Mouse (Mus musculus) 3134 (cell line): Measurements from ENCODE around the gene Stim2.

Source experiments
- DNase-seq: peaks from one replicate; pipeline ENCODE4 v3.0.0-alpha.2; 2011; ENCODE audit warnings: low spot score; ENCODE audit not compliant: insufficient read length; ENCODE audit errors: extremely low read depth

Gene Stim2

DNA sequence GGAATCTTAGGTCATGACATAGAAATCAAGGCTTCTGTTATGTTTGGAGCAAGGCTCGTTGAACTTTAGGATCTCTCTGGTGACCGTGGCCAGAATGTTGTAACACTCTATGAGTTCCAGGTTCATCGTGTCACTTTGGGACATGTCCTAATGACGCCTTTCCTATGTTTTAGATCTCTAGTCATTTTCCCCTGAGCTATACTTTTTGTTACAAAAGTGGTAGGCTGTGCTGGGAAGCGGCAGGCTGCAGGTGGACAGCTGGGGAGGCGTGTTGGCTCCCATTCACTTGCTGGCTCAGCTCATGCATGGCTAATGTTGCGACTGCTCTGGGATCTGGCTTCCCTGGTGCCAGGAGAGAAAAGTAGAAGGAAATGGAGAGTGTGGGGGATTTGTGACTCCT is 5.7 kb upstream of the Stim2 start:
- DNase-seq: no peak

DNA sequence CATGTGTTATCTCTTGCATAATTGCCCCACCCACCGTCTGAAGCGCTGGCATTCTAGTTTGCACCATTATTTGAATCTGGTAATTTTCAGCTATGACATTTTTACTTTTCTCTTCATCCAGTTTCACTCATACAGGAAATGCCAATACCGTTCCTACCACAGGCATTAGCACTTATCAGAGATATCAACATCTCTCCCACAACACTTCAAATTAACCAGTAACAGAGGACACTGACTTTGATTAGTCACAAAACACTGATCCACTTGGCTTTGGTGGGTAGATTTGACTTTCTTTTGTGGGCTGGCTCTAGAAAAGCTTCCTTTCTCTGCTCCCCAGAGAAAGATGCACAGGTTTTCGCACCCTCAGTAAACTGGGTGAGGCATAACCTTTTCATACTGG is 3.7 kb upstream of the Stim2 start:
- no peak for DNase-seq

DNA sequence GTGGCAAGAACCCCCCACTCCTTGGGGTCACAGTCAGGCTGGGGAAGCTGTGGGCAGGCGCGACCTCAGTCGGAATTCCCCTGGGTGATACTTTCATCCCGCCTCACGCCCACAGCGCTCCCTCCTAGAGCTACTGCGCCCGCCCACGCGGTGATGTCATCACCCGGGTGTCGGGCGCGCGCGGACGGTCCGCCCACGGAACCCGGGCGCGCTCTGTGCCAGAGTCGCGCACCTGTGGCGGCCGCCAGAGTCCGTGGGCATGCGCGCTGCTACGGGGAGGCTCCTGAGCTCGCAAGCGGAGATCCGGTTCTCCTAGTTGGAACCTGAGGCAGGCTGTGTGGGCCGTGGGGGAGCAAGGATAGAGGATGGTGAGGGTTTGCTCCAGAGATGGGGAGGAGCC is 3.0 kb upstream of the Stim2 start:
- DNase-seq: peak; percentile 82

DNA sequence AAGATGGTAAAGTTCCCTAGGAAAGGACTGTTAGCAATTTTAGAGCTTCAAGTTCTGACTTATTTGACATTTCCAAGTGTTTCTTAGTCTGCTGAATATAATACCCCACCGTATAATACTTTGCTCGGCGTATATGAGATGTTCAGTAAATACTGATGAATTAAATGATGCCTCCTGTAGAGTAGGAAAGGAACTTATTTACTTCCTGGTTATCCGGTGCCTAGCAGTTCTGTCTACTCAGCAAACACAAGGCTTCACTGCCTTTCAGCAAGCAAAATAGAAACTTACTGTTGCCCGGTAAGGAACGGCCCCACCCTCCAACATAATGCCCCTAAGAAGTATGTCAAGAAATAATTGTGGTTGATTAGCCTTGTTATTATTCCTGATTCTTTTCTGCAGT is 1.5 kb upstream of the Stim2 start:
- DNase-seq: no peak

- DNase-seq: peak; percentile 79
Observed at GRCm38 (mm10) chr5:53998743-53999460, 603 bp downstream of the Stim2 start.

GRCm38 (mm10) chr5:53999461-53999770 is 1.1 kb downstream of the Stim2 start:
- DNase-seq: no peak

GRCm38 (mm10) chr5:53999831-54000230 is 1.5 kb downstream of the Stim2 start:
- peak; percentile 11 for DNase-seq

DNA sequence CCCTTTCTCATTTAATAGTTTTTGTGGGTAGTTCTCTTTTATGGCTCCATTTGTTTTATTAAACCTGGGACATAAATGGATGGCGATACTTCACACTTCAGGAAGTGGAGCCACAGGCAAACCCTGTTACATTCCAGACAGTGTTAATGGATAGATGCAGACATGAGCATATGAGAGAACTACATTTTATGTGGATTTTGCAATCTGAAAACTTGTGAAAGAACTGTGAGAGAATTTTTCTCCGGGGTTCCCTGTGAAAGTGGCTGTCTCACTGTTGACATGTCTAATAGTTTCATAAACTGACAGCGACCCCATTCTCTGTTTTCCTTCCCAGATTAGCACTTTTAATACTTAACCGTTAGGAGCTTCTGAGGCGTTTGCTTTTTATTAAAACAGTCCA is 2.7 kb downstream of the Stim2 start:
- DNase-seq: no peak

DNA sequence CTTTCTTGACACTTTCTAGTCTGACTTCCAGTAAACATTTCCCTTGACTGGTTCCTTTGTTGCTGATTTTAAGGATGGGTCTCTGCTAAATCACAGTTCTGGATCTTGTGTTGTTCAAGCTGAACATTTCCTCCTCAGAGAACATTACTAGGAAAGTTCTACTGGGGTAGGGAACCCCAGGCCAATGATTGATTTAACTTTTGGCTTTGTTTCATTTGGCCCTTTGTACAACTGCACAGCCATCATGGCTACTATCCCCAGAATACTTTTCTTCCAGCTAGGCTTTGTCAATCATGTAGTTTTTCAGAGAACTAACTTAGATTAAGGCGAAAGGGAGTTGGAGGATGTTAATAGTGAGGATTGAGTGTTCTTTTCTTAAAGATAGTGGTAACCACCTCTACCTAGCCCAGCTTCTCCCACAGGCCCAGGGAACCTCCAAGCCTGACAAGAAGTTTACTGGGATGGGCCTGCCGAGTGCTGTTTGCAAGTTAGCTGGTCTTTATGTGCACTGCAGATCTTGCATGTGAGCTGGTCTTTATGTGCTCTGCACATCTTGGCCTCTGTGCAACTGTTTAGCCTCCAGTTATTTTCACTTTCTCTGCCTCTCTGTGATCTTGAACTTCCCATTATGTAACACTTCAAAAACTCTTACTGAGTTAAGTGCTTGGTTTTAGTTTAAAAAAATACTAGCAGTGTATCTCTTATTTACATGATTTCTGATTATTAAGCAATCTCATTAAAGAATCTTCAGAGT is 7.0 kb downstream of the Stim2 start:
- no peak for DNase-seq

- DNase-seq: no peak
Observed at GRCm38 (mm10) chr5:54005865-54006225, 7.5 kb downstream of the Stim2 start.

DNA sequence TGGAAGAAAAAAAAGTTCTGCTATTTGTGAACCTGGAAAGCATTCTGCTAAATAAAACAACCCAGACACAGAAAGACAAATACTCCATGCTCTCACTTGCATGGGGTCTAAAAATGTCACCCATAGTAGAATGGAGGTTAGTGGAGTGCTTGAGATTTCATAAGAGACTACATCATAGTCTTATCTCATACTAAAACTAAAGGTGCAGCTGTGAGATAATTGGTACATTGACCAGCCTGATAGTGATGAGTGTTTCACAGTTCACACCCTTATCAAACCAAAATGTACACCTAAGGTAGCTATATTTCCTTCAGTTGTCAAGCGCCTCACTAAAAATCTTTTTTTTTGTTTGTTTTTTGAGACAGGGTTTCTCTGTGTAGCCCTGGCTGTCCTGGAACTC is 8.5 kb downstream of the Stim2 start:
- no peak for DNase-seq

- no peak for DNase-seq
Observed at GRCm38 (mm10) chr5:54007617-54008016, 9.3 kb downstream of the Stim2 start.

DNA sequence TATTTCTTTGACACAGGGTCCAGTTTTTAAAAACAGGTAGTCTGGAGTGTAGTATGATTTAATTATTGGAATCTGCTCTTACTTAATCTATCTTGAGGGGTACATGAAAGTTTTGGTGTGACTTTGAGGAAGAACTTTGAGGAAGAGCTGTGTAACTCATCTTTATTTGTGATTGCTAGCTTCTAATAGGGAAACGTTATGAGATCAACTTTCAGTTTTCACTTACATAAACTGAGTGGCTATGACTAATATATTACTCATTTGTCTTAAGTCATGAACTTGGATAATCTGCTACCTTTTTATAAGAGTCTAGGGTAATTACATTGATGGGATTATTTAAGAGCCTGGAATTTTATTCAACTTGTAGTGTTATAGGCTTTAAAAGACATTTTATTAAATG is 15.0 kb downstream of the Stim2 start:
- no peak for DNase-seq

DNA sequence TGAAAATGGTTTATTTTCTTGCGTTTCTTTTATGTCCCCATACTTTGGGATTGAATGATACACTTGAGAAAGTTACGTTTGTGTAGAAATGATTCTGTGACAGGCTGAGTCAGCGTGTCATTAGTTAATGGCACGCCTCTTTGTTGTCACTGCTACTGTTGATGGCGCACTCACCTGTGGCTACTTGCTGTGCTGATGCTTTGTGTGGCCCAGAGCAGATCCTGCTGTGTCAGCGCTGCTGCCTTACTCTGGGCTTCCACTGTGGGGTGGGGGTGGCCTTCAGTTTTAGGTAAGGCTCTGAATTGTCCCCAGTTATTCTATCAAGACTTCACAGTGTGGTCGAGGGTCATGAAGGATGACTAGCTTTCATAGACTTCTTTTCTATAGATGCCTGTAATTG is 18.8 kb downstream of the Stim2 start:
- DNase-seq: no peak

GRCm38 (mm10) chr5:54018856-54019255 is 20.6 kb downstream of the Stim2 start:
- no peak for DNase-seq

- DNase-seq: no peak
Observed at GRCm38 (mm10) chr5:54019546-54019945, 21.2 kb downstream of the Stim2 start.

- DNase-seq: no peak
Observed at GRCm38 (mm10) chr5:54024610-54025009, 26.3 kb downstream of the Stim2 start.

- no peak for DNase-seq
Observed at GRCm38 (mm10) chr5:54025630-54026029, 27.3 kb downstream of the Stim2 start.

GRCm38 (mm10) chr5:54033217-54033616 is 34.9 kb downstream of the Stim2 start:
- no peak for DNase-seq

GRCm38 (mm10) chr5:54034680-54035079 is 36.4 kb downstream of the Stim2 start:
- no peak for DNase-seq

DNA sequence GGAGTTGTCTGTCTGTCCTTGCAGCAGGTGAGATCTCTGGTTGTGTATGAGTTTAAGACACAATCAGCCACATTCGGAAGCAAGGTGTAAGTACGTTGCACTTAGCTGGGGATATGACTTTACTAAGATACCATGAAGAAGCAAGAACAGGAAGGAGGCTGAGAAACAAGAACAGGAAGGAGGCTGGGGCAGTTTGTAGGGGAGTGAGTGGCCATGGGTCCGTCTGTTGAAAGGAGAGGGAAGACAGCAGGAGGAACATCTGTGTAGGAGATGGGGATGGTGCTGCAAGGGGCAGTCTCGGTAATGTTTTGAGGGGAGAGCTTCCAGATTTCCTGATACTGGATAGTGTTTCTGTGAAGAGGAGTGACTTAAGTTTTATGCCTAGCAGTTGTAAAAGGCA is 40.3 kb downstream of the Stim2 start:
- DNase-seq: no peak

DNA sequence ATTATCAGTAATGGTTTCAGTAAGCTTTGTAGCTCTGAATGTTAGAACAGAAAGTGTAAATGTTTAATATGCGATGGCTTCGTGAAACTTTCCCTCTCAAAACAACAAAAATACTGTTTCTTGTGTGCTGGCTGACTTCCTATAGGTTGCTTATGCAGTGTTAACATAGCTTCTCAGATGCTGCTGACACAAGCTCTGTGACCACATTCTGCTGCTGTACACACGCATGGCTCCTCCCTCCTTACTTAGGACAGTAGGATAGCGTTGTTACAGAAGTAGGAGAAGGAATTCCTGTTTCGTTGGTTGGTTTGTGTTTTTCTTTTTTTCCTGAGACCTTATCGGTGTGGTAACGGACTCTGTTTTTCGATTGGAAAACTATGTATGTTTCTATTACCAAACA is 42.2 kb downstream of the Stim2 start:
- DNase-seq: no peak

DNA sequence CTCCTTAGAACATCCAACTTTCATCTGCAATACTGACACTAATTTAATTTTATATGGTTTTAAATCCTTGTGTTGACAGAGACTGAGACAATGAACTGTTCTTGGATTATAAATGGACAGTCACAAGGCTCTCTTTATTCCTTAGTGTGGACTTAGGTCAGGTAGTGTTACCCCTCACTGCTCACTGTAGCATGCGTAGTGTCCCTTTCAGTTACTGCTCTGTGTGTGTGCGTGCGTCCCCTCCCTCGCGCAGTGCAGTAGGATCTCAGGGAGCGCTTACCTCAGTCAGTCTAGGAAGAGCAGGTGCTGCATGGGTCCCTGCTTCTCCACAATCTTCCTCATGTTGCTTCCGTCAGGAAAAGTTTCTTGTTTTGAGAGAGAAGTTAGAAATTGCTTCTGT is 43.7 kb downstream of the Stim2 start:
- no peak for DNase-seq
